Mouse (Mus musculus) neutrophil, adult 59 days (primary cell): ENCODE results near the gene Lyve1. TPM values are rescaled to one million over a fixed set of nuclear protein-coding genes. Genes with fewer than 3 reads are reported as not detected.

ENCODE experiments used
- total RNA-seq, 2 experiments: library from RNA; stranded (reverse); gene quantifications; 1 replicate in 1 of 2; 2 replicates in 1 of 2; pipeline ENCODE4 v1.2.4; 2023

Gene Lyve1
- total RNA-seq = 1 to 10 TPM; 5.1 to 5.3 TPM

GRCm38 (mm10) chr7:110862751-110863289 lies at the start of gene Lyve1:
Gene Lyve1 (minus strand): TSS chr7:110863239.

DNA sequence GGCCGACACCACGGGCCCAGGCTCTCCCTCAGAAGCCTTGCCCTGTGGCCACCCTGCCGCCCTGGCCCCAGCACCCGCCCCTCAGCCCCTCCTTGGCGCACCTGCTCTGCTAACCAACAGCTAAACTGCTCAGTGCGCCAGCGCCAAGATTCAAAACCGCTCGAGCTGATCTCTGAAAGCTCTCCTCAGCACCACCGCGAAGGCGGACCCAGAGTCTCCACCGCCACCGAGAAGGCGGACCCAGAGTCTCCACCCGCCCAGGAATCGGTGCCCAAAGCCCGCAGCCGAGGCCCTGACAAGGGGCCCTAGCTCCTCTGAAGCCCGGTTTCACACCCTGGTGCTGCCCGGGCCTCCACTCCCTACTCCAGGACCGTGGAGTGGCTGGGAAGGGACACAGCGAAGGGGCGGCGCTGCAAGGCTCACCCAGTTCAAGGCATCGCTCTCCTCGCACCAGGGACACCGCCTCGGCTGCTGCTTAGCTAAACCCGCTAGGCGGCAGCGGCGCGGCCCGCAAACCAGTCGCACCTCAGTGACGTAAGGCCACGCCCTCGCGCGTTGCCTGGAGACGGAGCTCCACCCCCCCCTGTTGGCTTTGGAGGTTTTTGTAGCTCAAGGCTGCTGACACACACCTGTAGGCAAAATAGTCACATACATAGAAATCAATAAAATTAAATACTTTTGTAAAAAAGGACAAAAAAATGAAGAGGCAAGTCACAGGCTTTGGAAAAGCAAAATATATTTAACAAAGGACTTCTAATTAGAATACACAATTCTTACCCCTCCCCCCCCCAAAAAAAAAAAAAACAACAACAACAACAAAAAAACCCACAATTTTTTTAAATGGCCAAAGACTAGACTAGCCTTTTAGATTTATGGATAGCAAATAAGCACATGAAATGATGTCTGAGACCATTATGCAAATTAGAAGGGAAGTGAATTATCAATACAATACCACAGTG lies 18.8 kb downstream of the Lyve1 start, which contains the start of gene Rnf141:
Gene Rnf141 (minus strand): TSS at position 542 of the 959 bp plus-strand sequence.

Other genes with a start within 250 kb of the Lyve1 start
- 1 to 10 TPM; 2.4 to 2.8 TPM for gene Sbf2, start 248.3 kb downstream of the Lyve1 start, total RNA-seq
- not detected for gene Adm, start 235.6 kb downstream of the Lyve1 start, total RNA-seq
- 100 to 1,000 TPM; 127 to 132 TPM for gene Ampd3, start 95.0 kb downstream of the Lyve1 start, total RNA-seq
- 10 to 100 TPM; 78.2 to 79.3 TPM for gene Rnf141, start 18.8 kb downstream of the Lyve1 start, total RNA-seq
- 1 to 10 TPM; 1.5 to 2.5 TPM for gene Mrvi1, start 119.2 kb upstream of the Lyve1 start, total RNA-seq
- gene Ctr9, start 165.7 kb upstream of the Lyve1 start, total RNA-seq = 10 to 100 TPM; 35.4 to 41.6 TPM
- 100 to 1,000 TPM; 820 to 832 TPM for gene Eif4g2, start 219.8 kb upstream of the Lyve1 start, total RNA-seq